Mouse (Mus musculus) limb, embryonic 14.5 days (tissue): Measurements from ENCODE around the gene Fbxo3. TPM values are rescaled to one million over a fixed set of nuclear protein-coding genes. Genes with fewer than 3 reads are reported as not detected.
"Not testable (repeated sequence)": the region's sequence is repeated elsewhere in the genome, so short reads cannot be mapped to it uniquely, and the experiment has no call there.

Experiments
- ATAC-seq: fragments of 200-750 bp; cut with Nextera tagmentation; 2 replicates; pipeline ENCODE4 v1.8.0; 2017; ENCODE audit warnings: low read depth, moderate number of reproducible peaks, moderate TSS enrichment; ENCODE audit not compliant: low FRiP score
- DNase-seq: peaks from one replicate; pipeline ENCODE4 v3.0.0-alpha.2; 2015; ENCODE audit warnings: low spot score
- H3K27ac ChIP-seq: fragments of 300-500 bp; sonication (generic); replicated peaks from 2 replicates; pipeline ENCODE4 v1.5.1; 2014; ENCODE audit warnings: low read depth, mild to moderate bottlenecking, low read length, moderate library complexity, mixed read lengths
- H3K27me3 ChIP-seq: fragments of 300-500 bp; sonication (generic); 2 replicates; pipeline ENCODE4 v1.6.1; 2014; ENCODE audit warnings: low read length, mixed read lengths; ENCODE audit not compliant: control insufficient read depth, insufficient read depth
- H3K36me3 ChIP-seq: fragments of 300-500 bp; sonication (generic); 2 replicates; pipeline ENCODE4 v1.6.1; 2014; ENCODE audit warnings: mild to moderate bottlenecking, low read length, moderate library complexity, mixed read lengths; ENCODE audit not compliant: control insufficient read depth, insufficient read depth
- H3K4me1 ChIP-seq: fragments of 300-500 bp; sonication (generic); 2 replicates; pipeline ENCODE4 v1.6.1; 2014; ENCODE audit warnings: antibody characterized with exemption, low read length, mixed read lengths; ENCODE audit not compliant: control insufficient read depth, insufficient read depth
- H3K4me2 ChIP-seq: fragments of 300-500 bp; sonication (generic); replicated peaks from 2 replicates; pipeline ENCODE4 v1.6.1; 2014; ENCODE audit warnings: low read depth, mild to moderate bottlenecking, low read length, moderate library complexity; ENCODE audit not compliant: severe bottlenecking
- H3K4me3 ChIP-seq: fragments of 300-500 bp; sonication (generic); replicated peaks from 2 replicates; pipeline ENCODE4 v1.5.1; 2014; ENCODE audit warnings: low read length
- H3K9ac ChIP-seq: fragments of 300-500 bp; sonication (generic); 2 replicates; pipeline ENCODE4 v1.6.1; 2014; ENCODE audit warnings: mild to moderate bottlenecking, low read depth, low read length, moderate library complexity; ENCODE audit not compliant: severe bottlenecking
- H3K9me3 ChIP-seq: fragments of 300-500 bp; sonication (generic); 2 replicates; pipeline ENCODE4 v1.6.1; 2016; ENCODE audit warnings: low read length; ENCODE audit not compliant: control insufficient read depth
- POLR2A ChIP-seq: fragments of 200-500 bp; IDR thresholded peaks from 2 replicates; pipeline ENCODE4 v1.8.0; 2012; ENCODE audit warnings: inconsistent platforms, mild to moderate bottlenecking, moderate library complexity, borderline replicate concordance; ENCODE audit not compliant: insufficient read depth, insufficient read length; ENCODE audit errors: extremely low read depth
- WGBS: fragments of 180-500 bp; shearing (Covaris S2); extraction: QIAGEN DNeasy Blood & Tissue Kit; methylation state at CpG from one replicate; pipeline ENCODE4 v1.1.7; 2014; 5-methylcytosine and 5-hydroxymethylcytosine counted together
- polyA plus RNA-seq, 2 experiments: library from polyadenylated mRNA; depleted of rRNA in 1 of 2; stranded (reverse) in 1 of 2; unstranded in 1 of 2; fragments of >200 nt; fragmentation: Nextera tagmentation in 1 of 2; extraction: Ambion mirVana in 1 of 2; gene quantifications; 2 replicates each; pipeline versions ENCODE4 v1.2.1 to v1.2.3; 2012 to 2014

The Fbxo3 gene
- polyA plus RNA-seq, 2 experiments, result 35.9 to 47.6 TPM

- 74% methylated on average over 7 of the region's 7 CpGs for WGBS
- TF ChIP-seq POLR2A, result no peak
- Histone ChIP-seq H3K27me3 (no peaks in the 10 kb centered on the region), H3K4me2 (no peak overlapping the region), H3K4me1 (no peaks in the 10 kb centered on the region), H3K9me3 (no peaks in the 10 kb centered on the region), H3K9ac (no peak overlapping the region), H3K4me3 (no peak overlapping the region), H3K36me3 (no peaks in the 10 kb centered on the region), H3K27ac (no peak overlapping the region)
- ATAC-seq, result no peak
- DNase-seq, result no peak
Observed at GRCm38 (mm10) chr2:104007793-104008519, 19.6 kb upstream of the Fbxo3 start.

- H3K4me2 ChIP-seq, result not testable (repeated sequence)
Observed at GRCm38 (mm10) chr2:104008853-104009252, 18.7 kb upstream of the Fbxo3 start.

GRCm38 (mm10) chr2:104023096-104023495, 4.4 kb upstream of the Fbxo3 start:
- WGBS, result 78% methylated on average over 7 of the region's 7 CpGs

More at GRCm38 (mm10) chr2:104008853-104009252, 18.7 kb upstream of the Fbxo3 start:
- not testable (repeated sequence) for H3K27ac ChIP-seq, H3K9ac ChIP-seq, H3K36me3 ChIP-seq, H3K4me1 ChIP-seq, DNase-seq, ATAC-seq, H3K4me3 ChIP-seq, H3K27me3 ChIP-seq, H3K9me3 ChIP-seq
- WGBS, result 90% methylated on average over 3 of the region's 3 CpGs

GRCm38 (mm10) chr2:104024656-104025055, 2.9 kb upstream of the Fbxo3 start:
- Histone ChIP-seq H3K4me2 (no peak overlapping the region), H3K27me3 (no peaks in the 10 kb centered on the region), H3K9ac (no peak overlapping the region), H3K36me3 (no peaks in the 10 kb centered on the region), H3K4me3 (no peak overlapping the region), H3K27ac (no peak overlapping the region), H3K9me3 (no peaks in the 10 kb centered on the region), H3K4me1 (peaks cover 11% of the 10 kb centered on the region)
- no peak for DNase-seq
- no peak for TF ChIP-seq POLR2A
- WGBS, result 84% methylated on average over 4 of the region's 4 CpGs
- no peak for ATAC-seq

More at GRCm38 (mm10) chr2:104023096-104023495, 4.4 kb upstream of the Fbxo3 start:
- no peak overlapping the region for H3K27ac ChIP-seq
- H3K9ac ChIP-seq, result no peak overlapping the region
- no peaks in the 10 kb centered on the region for H3K36me3 ChIP-seq
- DNase-seq (no peak), ATAC-seq (no peak)
- H3K9me3 ChIP-seq, result no peaks in the 10 kb centered on the region
- no peak overlapping the region for H3K4me2 ChIP-seq
- no peaks in the 10 kb centered on the region for H3K27me3 ChIP-seq
- H3K4me3 ChIP-seq, result no peak overlapping the region
- TF ChIP-seq POLR2A, result no peak
- H3K4me1 ChIP-seq, result no peaks in the 10 kb centered on the region

- Histone ChIP-seq H3K4me3 (peak within 1 kb of the TSS; percentile 70), H3K36me3 (peaks cover 3% of the 10 kb centered on the region; the same call in 1 of the 2 replicates), H3K9ac (peak within 1 kb of the TSS; percentile 91), H3K27me3 (no peaks in the 10 kb centered on the region), H3K4me1 (peaks cover 14% of the 10 kb centered on the region), H3K9me3 (no peaks in the 10 kb centered on the region), H3K27ac (peak within 1 kb of the TSS; percentile 55; the same call in 1 of the 2 replicates), H3K4me2 (peak within 1 kb of the TSS; percentile 69)
- under 1% methylated on average over 30 of the region's 32 CpGs for WGBS
- ATAC-seq (no peak; the same call in 1 of the 2 replicates), DNase-seq (no peak)
- TF ChIP-seq POLR2A, result no peak
Observed at GRCm38 (mm10) chr2:104028139-104028723, 710 bp downstream of the Fbxo3 start, which contains the start of gene 4931422A03Rik. TSS of gene 4931422A03Rik (minus strand) at chr2:104028361.
